Mouse (Mus musculus): Measurements from ENCODE around the gene Tgfb3.

Gene Tgfb3

DNA sequence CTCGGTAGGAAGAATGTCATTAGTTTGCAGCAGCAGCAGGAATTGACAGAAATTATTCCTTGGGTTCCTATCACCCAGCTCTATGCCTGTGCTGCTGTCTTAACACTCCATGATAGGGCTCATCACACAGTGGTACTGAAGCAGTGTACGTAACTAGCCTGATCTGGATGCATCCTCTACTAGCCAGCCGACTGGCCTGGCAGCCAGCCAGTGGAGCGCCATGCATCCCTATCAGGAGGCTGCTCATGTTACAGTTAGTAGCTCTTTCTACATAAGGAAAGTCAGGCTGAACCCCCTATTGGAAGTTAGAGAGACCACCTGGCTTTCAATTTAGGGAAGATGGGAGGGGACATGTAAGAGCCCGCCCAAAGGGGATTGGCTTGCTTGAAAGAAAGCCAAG, 51.8 kb downstream of the Tgfb3 start:
- DNase-seq = no peak

GRCm38 (mm10) chr12:86025480-86025879, 53.4 kb downstream of the Tgfb3 start:
- no peak for DNase-seq

DNA sequence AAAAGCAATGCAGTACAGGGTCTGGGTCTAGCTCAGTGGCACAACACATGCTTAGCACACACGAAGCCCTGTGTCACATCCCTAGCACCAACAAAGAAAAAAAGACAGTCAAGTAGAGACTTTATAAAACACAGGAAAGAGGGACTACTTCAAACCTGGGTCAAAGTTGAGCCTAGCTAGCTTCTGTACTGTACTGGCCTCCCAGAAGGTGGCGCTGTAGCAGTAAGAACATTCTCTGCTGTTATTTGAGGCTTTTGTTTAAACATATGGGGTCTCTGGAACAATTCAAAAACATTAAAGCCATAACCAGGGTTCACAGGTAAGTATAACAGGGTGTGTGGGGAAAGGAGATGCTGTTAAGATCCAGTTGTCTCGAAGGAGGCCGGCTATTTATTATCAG, 54.4 kb downstream of the Tgfb3 start:
- peak in 1 of 2 experiments; percentile 36 for DNase-seq

- DNase-seq = peak; percentile 75 to 78
These were observed 55.6 kb downstream of the Tgfb3 start for GRCm38 (mm10) chr12:86023081-86023871.

- DNase-seq = no peak
These were observed 56.4 kb downstream of the Tgfb3 start for GRCm38 (mm10) chr12:86022282-86022984.

GRCm38 (mm10) chr12:86021583-86021982, 57.3 kb downstream of the Tgfb3 start:
- no peak for DNase-seq

DNA sequence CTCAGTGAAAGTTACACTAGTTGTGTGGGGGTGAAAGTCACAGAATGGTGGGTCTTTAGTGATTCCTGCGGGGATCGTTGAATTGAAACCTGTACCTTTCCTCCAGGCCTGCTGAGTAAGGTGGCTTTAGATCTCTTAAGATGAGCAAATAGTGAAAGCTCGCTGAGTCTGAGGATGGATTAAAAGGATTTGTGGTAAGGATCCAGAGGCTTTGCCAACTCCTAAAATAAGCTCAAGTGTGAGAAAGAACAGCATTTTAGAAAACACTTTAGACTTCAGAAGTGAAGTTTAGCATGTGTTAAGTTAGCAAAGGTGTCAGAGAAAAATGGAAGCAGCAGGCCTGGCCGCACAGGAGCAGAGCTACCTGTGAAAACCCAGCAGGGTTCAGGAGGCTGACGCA, 61.5 kb downstream of the Tgfb3 start:
- DNase-seq = no peak

- no peak for DNase-seq
These were observed 63.7 kb downstream of the Tgfb3 start for GRCm38 (mm10) chr12:86015114-86015513.

GRCm38 (mm10) chr12:86014621-86015020, 64.2 kb downstream of the Tgfb3 start:
- no peak for DNase-seq

- no peak for DNase-seq
These were observed 64.7 kb downstream of the Tgfb3 start for GRCm38 (mm10) chr12:86014174-86014573.

DNA sequence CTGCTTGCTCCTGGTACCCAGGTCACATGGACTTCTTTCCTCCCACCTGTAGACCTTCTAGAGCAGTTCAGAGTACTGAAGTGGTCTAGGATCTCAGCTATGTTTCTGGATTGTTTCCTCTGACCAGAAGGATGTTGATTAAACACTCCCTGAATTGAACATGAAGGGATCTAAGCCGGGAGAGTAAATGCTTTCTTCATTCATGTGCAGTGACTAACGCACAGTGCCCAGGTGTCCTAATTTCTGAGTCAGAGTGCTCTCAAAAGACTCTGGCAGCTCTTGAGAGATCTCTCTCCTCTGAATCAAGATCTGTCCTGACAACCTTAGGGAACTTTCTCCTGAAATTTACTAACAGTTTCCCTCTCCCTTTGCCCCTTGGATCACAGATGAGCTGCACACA, 66.6 kb downstream of the Tgfb3 start:
- no peak for DNase-seq

DNA sequence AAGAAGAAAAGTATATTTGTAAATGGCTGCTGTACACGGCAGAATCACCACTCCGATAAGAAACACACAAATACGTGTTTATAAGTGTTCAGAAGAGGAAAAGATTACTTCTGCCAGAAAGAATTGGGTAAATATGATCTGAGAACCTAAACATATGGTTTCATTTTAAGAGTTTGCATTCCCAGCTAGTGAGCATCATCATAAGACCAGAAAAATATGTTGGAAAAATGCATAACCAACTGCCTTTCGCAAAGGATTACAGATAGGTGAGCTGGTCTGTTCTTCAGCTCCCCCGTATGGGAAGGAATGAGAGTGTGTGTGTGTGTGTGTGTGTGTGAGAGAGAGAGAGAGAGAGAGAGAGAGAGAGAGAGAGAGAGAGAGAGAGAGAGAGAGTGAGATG, 68.2 kb downstream of the Tgfb3 start:
- DNase-seq = no peak

- no peak for DNase-seq
These were observed 71.5 kb downstream of the Tgfb3 start for GRCm38 (mm10) chr12:86007377-86007776.
